Mouse (Mus musculus): ENCODE measurements around the gene Hells.

Hells gene

GRCm38 (mm10) chr19:38930788-38931565, at the start of gene Hells:
Hells (plus strand) TSS chr19:38930915.
- DNase-seq = peak; percentile 89

GRCm38 (mm10) chr19:38901146-38902135, 29.3 kb upstream of the Hells start:
- peak; percentile 40 for DNase-seq

GRCm38 (mm10) chr19:38902501-38902900, 28.2 kb upstream of the Hells start:
- no peak for DNase-seq

- peak; percentile 36 for DNase-seq
These were observed 16.9 kb upstream of the Hells start for GRCm38 (mm10) chr19:38913786-38914185.

GRCm38 (mm10) chr19:38914926-38915325, 15.8 kb upstream of the Hells start:
- DNase-seq = no peak

- peak; percentile 51 for DNase-seq
These were observed 15.0 kb upstream of the Hells start for GRCm38 (mm10) chr19:38915677-38916076.

GRCm38 (mm10) chr19:38928481-38929158, 2.1 kb upstream of the Hells start:
- no peak for DNase-seq

- no peak for DNase-seq
These were observed 1.1 kb upstream of the Hells start for GRCm38 (mm10) chr19:38929471-38930251.

GRCm38 (mm10) chr19:38930252-38930787, 395 bp upstream of the Hells start:
- no peak for DNase-seq

GRCm38 (mm10) chr19:38931566-38931890, 813 bp downstream of the Hells start:
- DNase-seq = no peak

- DNase-seq = no peak
These were observed 14.0 kb downstream of the Hells start for GRCm38 (mm10) chr19:38944590-38945307.

GRCm38 (mm10) chr19:38970741-38971140, 40.0 kb downstream of the Hells start:
- DNase-seq = no peak

GRCm38 (mm10) chr19:38972581-38972980, 41.9 kb downstream of the Hells start:
- DNase-seq = no peak

GRCm38 (mm10) chr19:38973666-38974065, 43.0 kb downstream of the Hells start:
- no peak for DNase-seq

- DNase-seq = no peak
These were observed 45.6 kb downstream of the Hells start for GRCm38 (mm10) chr19:38976269-38976668.

- peak; percentile 86 for DNase-seq
These were observed 51.3 kb downstream of the Hells start for GRCm38 (mm10) chr19:38981966-38982365.

- DNase-seq = no peak
These were observed 67.5 kb downstream of the Hells start for GRCm38 (mm10) chr19:38998248-38998647.

GRCm38 (mm10) chr19:38998676-38999075, 68.0 kb downstream of the Hells start:
- DNase-seq = no peak

- DNase-seq = no peak
These were observed 74.4 kb downstream of the Hells start for GRCm38 (mm10) chr19:39005132-39005531.

- DNase-seq = no peak
These were observed 76.0 kb downstream of the Hells start, which contains the start of gene Cyp2c55 for GRCm38 (mm10) chr19:39006715-39007114. Cyp2c55 (plus strand) TSS chr19:39007019.

Data from right cerebral cortex, postnatal 4 days (tissue).